Mouse (Mus musculus) forebrain, postnatal 0 days (tissue): ENCODE results near the gene 2310011J03Rik. TPM values are rescaled to one million over a fixed set of nuclear protein-coding genes. Genes with fewer than 3 reads are reported as not detected.
"Not testable (repeated sequence)": the region's sequence is repeated elsewhere in the genome, so short reads cannot be mapped to it uniquely, and the experiment has no call there.

Source experiments
- ATAC-seq: fragments of 200-750 bp; cut with Nextera tagmentation; 2 replicates; pipeline ENCODE4 v1.8.0; 2017; ENCODE audit warnings: mild to moderate bottlenecking, moderate library complexity
- DNase-seq: peaks from one replicate; pipeline ENCODE4 v3.0.0-alpha.2; 2015
- H3K27ac ChIP-seq: fragments of 300-500 bp; sonication (generic); 2 replicates; pipeline ENCODE4 v1.5.1; 2014; ENCODE audit warnings: low read depth, mild to moderate bottlenecking, antibody characterized with exemption, low read length, moderate library complexity, mixed read lengths
- H3K27me3 ChIP-seq: fragments of 300-500 bp; sonication (generic); 2 replicates; pipeline ENCODE4 v1.6.1; 2014; ENCODE audit warnings: mild to moderate bottlenecking, low read length, mixed read lengths; ENCODE audit not compliant: insufficient read depth
- H3K36me3 ChIP-seq: fragments of 300-500 bp; sonication (generic); 2 replicates; pipeline ENCODE4 v1.6.1; 2014; ENCODE audit warnings: mild to moderate bottlenecking, moderate library complexity; ENCODE audit not compliant: insufficient read depth
- H3K4me1 ChIP-seq: fragments of 300-500 bp; sonication (generic); 2 replicates; pipeline ENCODE4 v1.6.1; 2014; ENCODE audit warnings: antibody characterized with exemption; ENCODE audit not compliant: insufficient read depth
- H3K4me2 ChIP-seq: fragments of 300-500 bp; sonication (generic); 2 replicates; pipeline ENCODE4 v1.6.1; 2014; ENCODE audit warnings: low read depth, mild to moderate bottlenecking, moderate library complexity
- H3K4me3 ChIP-seq: fragments of 300-500 bp; sonication (generic); 2 replicates; pipeline ENCODE4 v1.5.1; 2014; ENCODE audit warnings: low read depth, low read length, mixed read lengths
- H3K9ac ChIP-seq: fragments of 300-500 bp; sonication (generic); 2 replicates; pipeline ENCODE4 v1.6.1; 2014; ENCODE audit warnings: mild to moderate bottlenecking
- H3K9me3 ChIP-seq: fragments of 300-500 bp; sonication (generic); 2 replicates; pipeline ENCODE4 v1.6.1; 2016; ENCODE audit warnings: low read length
- CTCF ChIP-seq: sonication (generic); IDR thresholded peaks from 2 replicates; pipeline ENCODE4 v1.5.1; 2016; ENCODE audit warnings: antibody characterized with exemption, control low read depth, low read depth
- WGBS: fragments of 180-500 bp; shearing (Covaris S2); extraction: QIAGEN DNeasy Blood & Tissue Kit; methylation state at CpG from one replicate; pipeline ENCODE4 v1.1.7; 2014; 5-methylcytosine and 5-hydroxymethylcytosine counted together
- polyA plus RNA-seq: library from polyadenylated mRNA; unstranded; fragments of >200 nt; fragmentation: Nextera tagmentation; extraction: Ambion mirVana; gene quantifications from 2 replicates; pipeline ENCODE4 v1.2.1, GENCODE M21; 2015
- total RNA-seq: library from RNA; depleted of rRNA; stranded (reverse); fragments of >200 nt; gene quantifications from 2 replicates; pipeline ENCODE4 v1.2.3, GENCODE M21; 2014

The 2310011J03Rik gene
- total and polyA plus RNA-seq, 2 experiments from 2014 or later, result 22.8 to 32.4 TPM

- WGBS, result 2% methylated on average over 42 of the region's 42 CpGs
- ATAC-seq (peak; percentile 23; the same call in 1 of the 2 replicates), DNase-seq (no peak)
- Histone ChIP-seq H3K27ac (no peak within 1 kb of the TSS), H3K27me3 (peaks cover 79% of the 10 kb centered on the region), H3K36me3 (no peaks in the 10 kb centered on the region), H3K9me3 (no peaks in the 10 kb centered on the region), H3K4me3 (no peak within 1 kb of the TSS), H3K4me1 (peaks cover 4% of the 10 kb centered on the region; the same call in 1 of the 2 replicates), H3K9ac (no peak within 1 kb of the TSS), H3K4me2 (peak within 1 kb of the TSS; percentile 6)
- TF ChIP-seq CTCF, result peak; percentile 51
Measured at GRCm38 (mm10) chr10:80348244-80348781, 28.0 kb upstream of the 2310011J03Rik start, which contains the start of gene Adamtsl5. TSS of gene Adamtsl5 (minus strand) at chr10:80348412.

GRCm38 (mm10) chr10:80347514-80347967 lies 27.2 kb upstream of the 2310011J03Rik start:
- ATAC-seq (no peak), DNase-seq (no peak)
- 13% methylated on average over 17 of the region's 17 CpGs for WGBS
- peaks cover 7% of the 10 kb centered on the region; the same call in 1 of the 2 replicates for H3K4me1 ChIP-seq
- H3K27ac ChIP-seq, result no peak overlapping the region
- H3K9ac ChIP-seq, result no peak overlapping the region
- no peak for TF ChIP-seq CTCF
- H3K36me3 ChIP-seq, result no peaks in the 10 kb centered on the region
- H3K9me3 ChIP-seq, result no peaks in the 10 kb centered on the region
- no peak overlapping the region for H3K4me2 ChIP-seq
- no peak overlapping the region for H3K4me3 ChIP-seq
- H3K27me3 ChIP-seq, result peaks cover 79% of the 10 kb centered on the region

- WGBS, result 76% methylated on average over 5 of the region's 6 CpGs
- not testable (repeated sequence) for H3K36me3 ChIP-seq, H3K9me3 ChIP-seq, H3K4me3 ChIP-seq, ATAC-seq, DNase-seq, H3K27ac ChIP-seq, H3K9ac ChIP-seq, H3K4me1 ChIP-seq, H3K4me2 ChIP-seq
- peaks cover 84% of the 10 kb centered on the region for H3K27me3 ChIP-seq
Measured at GRCm38 (mm10) chr10:80345929-80346328, 25.6 kb upstream of the 2310011J03Rik start.

GRCm38 (mm10) chr10:80345122-80345521 lies 24.8 kb upstream of the 2310011J03Rik start:
- Histone ChIP-seq H3K27ac (no peak overlapping the region), H3K9me3 (no peaks in the 10 kb centered on the region), H3K9ac (no peak overlapping the region), H3K4me3 (no peak overlapping the region), H3K4me2 (no peak overlapping the region), H3K27me3 (peaks cover 86% of the 10 kb centered on the region), H3K36me3 (no peaks in the 10 kb centered on the region), H3K4me1 (peaks cover 7% of the 10 kb centered on the region; the same call in 1 of the 2 replicates)
- WGBS, result 2% methylated on average over 16 of the region's 16 CpGs
- DNase-seq (no peak), ATAC-seq (no peak)
- TF ChIP-seq CTCF, result no peak

GRCm38 (mm10) chr10:80344131-80344661 lies 23.9 kb upstream of the 2310011J03Rik start:
- TF ChIP-seq CTCF, result no peak
- Histone ChIP-seq H3K9me3 (no peaks in the 10 kb centered on the region), H3K36me3 (no peaks in the 10 kb centered on the region), H3K27ac (no peak overlapping the region), H3K4me3 (no peak overlapping the region), H3K27me3 (peaks cover 83% of the 10 kb centered on the region), H3K4me2 (no peak overlapping the region), H3K9ac (no peak overlapping the region), H3K4me1 (peaks cover 7% of the 10 kb centered on the region; the same call in 1 of the 2 replicates)
- DNase-seq (no peak), ATAC-seq (no peak)
- WGBS, result 52% methylated on average over 9 of the region's 9 CpGs

- no peak for ATAC-seq
- Histone ChIP-seq H3K4me3 (peak overlapping the region; percentile 33), H3K9ac (0 out of 2 replicates have a peak overlapping the region, but pooled peaks have one; percentile 18), H3K4me2 (peak overlapping the region; percentile 49), H3K36me3 (no peaks in the 10 kb centered on the region), H3K27ac (no peak overlapping the region), H3K9me3 (no peaks in the 10 kb centered on the region), H3K4me1 (peaks cover 7% of the 10 kb centered on the region; the same call in 1 of the 2 replicates), H3K27me3 (peaks cover 75% of the 10 kb centered on the region)
- no peak for TF ChIP-seq CTCF
- no peak for DNase-seq
- 30% methylated on average over 13 of the region's 13 CpGs for WGBS
Measured at GRCm38 (mm10) chr10:80343425-80343895, 23.1 kb upstream of the 2310011J03Rik start.
